In genomic region chr2:28698566-28698965, GRCm38 (mm10) we compare ENCODE assay signal across 11 mouse cellular contexts. TPM values are rescaled to one million over a fixed set of nuclear protein-coding genes. Genes with fewer than 3 reads are reported as not detected.
DNase-seq lines count a peak whose midpoint lies in the region; ATAC-seq and TF ChIP-seq lines count a peak whose summit lies in the region.
"Had no signal": no experiment of that assay in that cellular context is flagged by ENCODE, and none has a peak within 500 bp of the region (broad histone marks: within the 10 kb centered on the region; RNA-seq: fewer than 3 reads in every experiment).

No protein-coding gene starts in this region.

- no peaks in the 10 kb centered on the region for H3K9me3 ChIP-seq in hindbrain, embryonic 13.5 days
- H3K9me3 ChIP-seq in hindbrain, postnatal 0 days (ENCODE audit: low read length) = no peaks in the 10 kb centered on the region
- H3K9me3 ChIP-seq in liver, embryonic 15.5 days (replicated peaks) = no peaks in the 10 kb centered on the region
- H3K9me3 ChIP-seq in midbrain, embryonic 11.5 days (ENCODE audit: control insufficient read depth, low read length) = no peaks in the 10 kb centered on the region

- no peak for TF ChIP-seq CTCF in hindbrain, postnatal 0 days (IDR thresholded peaks at IDR 0.05; ENCODE audit: low read depth)

- H3K27ac ChIP-seq in hindbrain, embryonic 13.5 days = no peak overlapping the region
- no peak overlapping the region for H3K27ac ChIP-seq in hindbrain, postnatal 0 days
- H3K27ac ChIP-seq in liver, embryonic 15.5 days (replicated peaks) = peak overlapping the region; percentile 54
- H3K27ac ChIP-seq in midbrain, embryonic 11.5 days (ENCODE audit: low read depth, low read length) = no peak overlapping the region

- H3K36me3 ChIP-seq in hindbrain, embryonic 13.5 days = no peaks in the 10 kb centered on the region
- H3K36me3 ChIP-seq in hindbrain, postnatal 0 days (ENCODE audit: insufficient read depth, low read length) = no peaks in the 10 kb centered on the region
- no peaks in the 10 kb centered on the region for H3K36me3 ChIP-seq in liver, embryonic 15.5 days (replicated peaks)
- H3K36me3 ChIP-seq in splenic B cell, adult 2 months (ENCODE audit: control insufficient read depth, insufficient read depth, low read length, poor library complexity, severe bottlenecking) = no peaks in the 10 kb centered on the region
- H3K36me3 ChIP-seq in midbrain, embryonic 11.5 days (ENCODE audit: control insufficient read depth, insufficient read depth, low read length) = no peaks in the 10 kb centered on the region

- H3K4me3 ChIP-seq in hindbrain, embryonic 13.5 days = no peak overlapping the region
- H3K4me3 ChIP-seq in hindbrain, postnatal 0 days (ENCODE audit: low read length) = no peak overlapping the region
- no peak overlapping the region for H3K4me3 ChIP-seq in liver, embryonic 15.5 days (replicated peaks)
- H3K4me3 ChIP-seq in midbrain, embryonic 11.5 days (ENCODE audit: low read depth, low read length) = no peak overlapping the region

- peaks cover 23% of the 10 kb centered on the region for H3K27me3 ChIP-seq in hindbrain, embryonic 13.5 days
- H3K27me3 ChIP-seq in hindbrain, postnatal 0 days (ENCODE audit: insufficient read depth, low read length) = no peaks in the 10 kb centered on the region
- peaks cover 37% of the 10 kb centered on the region for H3K27me3 ChIP-seq in liver, embryonic 15.5 days
- H3K27me3 ChIP-seq in splenic B cell, adult 2 months (ENCODE audit: control insufficient read depth, insufficient read depth, low read length, poor library complexity, severe bottlenecking) = no peaks in the 10 kb centered on the region
- no peaks in the 10 kb centered on the region for H3K27me3 ChIP-seq in midbrain, embryonic 11.5 days (ENCODE audit: control insufficient read depth, insufficient read depth, low read length)

- ATAC-seq in hindbrain, embryonic 13.5 days (ENCODE audit: low FRiP score) = no peak
- no peak for ATAC-seq in hindbrain, postnatal 0 days
- ATAC-seq in liver, embryonic 15.5 days (ENCODE audit: insufficient read depth) = no peak
- no peak for ATAC-seq in midbrain, embryonic 11.5 days (ENCODE audit: low FRiP score)

- DNase-seq in hindbrain, postnatal 0 days (ENCODE audit: low spot score) = no peak
- DNase-seq in thymus, postnatal 4 days = peak; percentile 20
- DNase-seq in thymus, postnatal 0 days (ENCODE audit: low spot score) = no peak
- peak; percentile 61 for DNase-seq in splenic B cell, adult 2 months (ENCODE audit: low read depth, low spot score)
- DNase-seq in adrenal gland, adult 18-20 months (ENCODE audit: low spot score in 2 of 2) = no peak
- DNase-seq in midbrain, embryonic 11.5 days (ENCODE audit: low spot score, missing footprints) = no peak
- DNase-seq: adrenal gland, postnatal 10 days; kidney, adult 8-10 months had no signal

- no peak overlapping the region for H3K9ac ChIP-seq in hindbrain, embryonic 13.5 days
- H3K9ac ChIP-seq in hindbrain, postnatal 0 days (replicated peaks; ENCODE audit: low read length) = no peak overlapping the region
- H3K9ac ChIP-seq in liver, embryonic 15.5 days = no peak overlapping the region
- H3K9ac ChIP-seq in midbrain, embryonic 11.5 days (ENCODE audit: low read length) = no peak overlapping the region

- H3K4me1 ChIP-seq in hindbrain, embryonic 13.5 days (replicated peaks) = peaks cover 22% of the 10 kb centered on the region
- peaks cover 5% of the 10 kb centered on the region for H3K4me1 ChIP-seq in hindbrain, postnatal 0 days (ENCODE audit: insufficient read depth, low read length)
- H3K4me1 ChIP-seq in liver, embryonic 15.5 days (replicated peaks) = peaks cover 39% of the 10 kb centered on the region
- peaks cover 10% of the 10 kb centered on the region for H3K4me1 ChIP-seq in midbrain, embryonic 11.5 days (ENCODE audit: control insufficient read depth, insufficient read depth, low read length)

- H3K4me2 ChIP-seq in hindbrain, embryonic 13.5 days = peak overlapping the region; percentile 93; the same call in 1 of the 2 replicates
- no peak overlapping the region for H3K4me2 ChIP-seq in hindbrain, postnatal 0 days (ENCODE audit: low read depth, low read length)
- peak overlapping the region; percentile 82; the same call in 1 of the 2 replicates for H3K4me2 ChIP-seq in liver, embryonic 15.5 days
- H3K4me2 ChIP-seq in midbrain, embryonic 11.5 days = no peak overlapping the region

- 76% methylated on average over 5 of the region's 5 CpGs for WGBS in hindbrain, embryonic 13.5 days
- WGBS in hindbrain, postnatal 0 days = 74% methylated on average over 5 of the region's 5 CpGs
- WGBS in liver, embryonic 15.5 days (ENCODE audit: insufficient replicate concordance) = 24% methylated on average over 5 of the region's 5 CpGs
- 81% methylated on average over 5 of the region's 5 CpGs for WGBS in midbrain, embryonic 11.5 days

RNA-seq across cellular contexts. Expression of gene Spaca9, which starts 1.0 kb away (rescaled TPM):
- polyA plus RNA-seq in hindbrain, embryonic 13.5 days (2015; fragmentation: Nextera tagmentation; extraction: Ambion mirVana) = 3.8 and 4.0 TPM in 2 replicates
- 0.89 TPM in 1 of 2 replicates, not detected in the other for total RNA-seq in hindbrain, postnatal 0 days (2014; rRNA removed)
- polyA plus RNA-seq in hindbrain, postnatal 0 days (2015; fragmentation: Nextera tagmentation; extraction: Ambion mirVana) = 2.9 and 3.7 TPM in 2 replicates
- polyA plus RNA-seq in thymus, postnatal 0 days (2015; fragmentation: Nextera tagmentation; extraction: Ambion mirVana) = 1.9 and 3.2 TPM in 2 replicates
- polyA plus RNA-seq in liver, embryonic 15.5 days (2015; fragmentation: Nextera tagmentation; extraction: Ambion mirVana) = 2.5 and 2.9 TPM in 2 replicates
- 1 to 10 TPM in 1 of 2 experiments, under 1 TPM in 1; 0.60 to 1.2 TPM for total RNA-seq in adrenal gland, adult 18-20 months (2021)
- polyA plus RNA-seq in midbrain, embryonic 11.5 days (2014; fragmentation: Nextera tagmentation; extraction: Ambion mirVana) = 2.4 and 3.0 TPM in 2 replicates
- total RNA-seq: left cerebral cortex, postnatal 36 days had no signal

RNA-seq across cellular contexts. Expression of gene Ak8, which starts 1.4 kb away (rescaled TPM):
- 1.9 and 2.3 TPM in 2 replicates for polyA plus RNA-seq in hindbrain, embryonic 13.5 days (2015; fragmentation: Nextera tagmentation; extraction: Ambion mirVana)
- total RNA-seq in hindbrain, postnatal 0 days (2014; rRNA removed) = 0.58 and 1.6 TPM in 2 replicates
- 3.3 and 3.5 TPM in 2 replicates for polyA plus RNA-seq in hindbrain, postnatal 0 days (2015; fragmentation: Nextera tagmentation; extraction: Ambion mirVana)
- 0.90 and 1.0 TPM in 2 replicates for polyA plus RNA-seq in thymus, postnatal 0 days (2015; fragmentation: Nextera tagmentation; extraction: Ambion mirVana)
- polyA plus RNA-seq in liver, embryonic 15.5 days (2015; fragmentation: Nextera tagmentation; extraction: Ambion mirVana) = 0.45 and 0.61 TPM in 2 replicates
- under 1 TPM; 0.38 to 0.63 TPM for total RNA-seq in adrenal gland, adult 18-20 months (2021)
- 0.33 and 0.77 TPM in 2 replicates for polyA plus RNA-seq in midbrain, embryonic 11.5 days (2014; fragmentation: Nextera tagmentation; extraction: Ambion mirVana)

RNA-seq across cellular contexts. Expression of gene Tsc1, which starts 57.5 kb away (rescaled TPM):
- polyA plus RNA-seq in hindbrain, embryonic 13.5 days (2015; fragmentation: Nextera tagmentation; extraction: Ambion mirVana) = 33.7 and 33.9 TPM in 2 replicates
- total RNA-seq in hindbrain, postnatal 0 days (2014; rRNA removed) = 33.9 and 42.3 TPM in 2 replicates
- 20.0 and 22.7 TPM in 2 replicates for polyA plus RNA-seq in hindbrain, postnatal 0 days (2015; fragmentation: Nextera tagmentation; extraction: Ambion mirVana)
- 8.0 and 10.8 TPM in 2 replicates for polyA plus RNA-seq in thymus, postnatal 0 days (2015; fragmentation: Nextera tagmentation; extraction: Ambion mirVana)
- 8.9 and 10.0 TPM in 2 replicates for polyA plus RNA-seq in liver, embryonic 15.5 days (2015; fragmentation: Nextera tagmentation; extraction: Ambion mirVana)
- 10 to 100 TPM; 18.5 to 21.3 TPM for total RNA-seq in adrenal gland, adult 18-20 months (2021)
- 19.5 and 22.3 TPM in 2 replicates for polyA plus RNA-seq in midbrain, embryonic 11.5 days (2014; fragmentation: Nextera tagmentation; extraction: Ambion mirVana)

Comparison
In these comparisons a context has a peak if more than half of its experiments do, and no peak if none do; other contexts are left out.
1. H3K4me2 ChIP-seq: peak in hindbrain, embryonic 13.5 days (single experiment) and liver, embryonic 15.5 days (single experiment); none in hindbrain, postnatal 0 days (single experiment) and midbrain, embryonic 11.5 days (single experiment).
2. DNase-seq: peak in thymus, postnatal 4 days (single experiment) and splenic B cell, adult 2 months (single experiment); none in hindbrain, postnatal 0 days (single experiment), thymus, postnatal 0 days (single experiment), adrenal gland, adult 18-20 months (0 of 2) and midbrain, embryonic 11.5 days (single experiment).